Mouse (Mus musculus) T-helper 17 cell (primary cell): Measurements from ENCODE around the gene Hibadh.

Source experiments
- in situ Hi-C, 2 experiments: fragments of 300-600 bp; cut with MboI, MseI; formaldehyde crosslinking; loops; 1 replicate in 1 of 2; 2 replicates in 1 of 2; pipeline ENCODE4 v1.15.1; 2025; ENCODE audit warnings: high pct_unique_total_duplicates in 2 of 2

The Hibadh gene

GRCm38 (mm10) chr6:52639546-52640223, 504 bp downstream of the Hibadh start:
- in situ Hi-C loops = no loop called here

- in situ Hi-C loops = no loop called here
Observed at GRCm38 (mm10) chr6:52638471-52639185, 1.6 kb downstream of the Hibadh start.

GRCm38 (mm10) chr6:52637337-52637736, 2.9 kb downstream of the Hibadh start:
- in situ Hi-C loops = no loop called here

DNA sequence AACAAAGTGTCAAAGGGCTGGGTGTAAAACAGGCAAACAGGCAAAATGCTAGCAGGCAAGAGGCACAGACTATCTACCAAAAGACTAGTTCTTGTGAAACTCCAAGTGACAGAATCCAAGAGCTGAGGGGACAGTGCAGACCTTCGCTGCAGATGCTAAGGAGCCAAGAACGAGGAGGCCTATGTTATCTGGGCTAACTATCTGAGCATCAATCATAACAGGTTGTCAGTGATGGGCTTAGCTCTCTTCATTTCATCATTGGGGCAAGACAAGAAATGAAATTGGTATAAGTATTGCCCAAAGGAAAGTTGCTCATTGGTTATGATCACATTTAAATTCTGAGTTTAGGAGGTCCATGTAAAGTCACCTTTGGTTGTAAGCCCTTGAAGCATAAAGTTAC, 4.8 kb downstream of the Hibadh start:
- in situ Hi-C loops = no loop called here

DNA sequence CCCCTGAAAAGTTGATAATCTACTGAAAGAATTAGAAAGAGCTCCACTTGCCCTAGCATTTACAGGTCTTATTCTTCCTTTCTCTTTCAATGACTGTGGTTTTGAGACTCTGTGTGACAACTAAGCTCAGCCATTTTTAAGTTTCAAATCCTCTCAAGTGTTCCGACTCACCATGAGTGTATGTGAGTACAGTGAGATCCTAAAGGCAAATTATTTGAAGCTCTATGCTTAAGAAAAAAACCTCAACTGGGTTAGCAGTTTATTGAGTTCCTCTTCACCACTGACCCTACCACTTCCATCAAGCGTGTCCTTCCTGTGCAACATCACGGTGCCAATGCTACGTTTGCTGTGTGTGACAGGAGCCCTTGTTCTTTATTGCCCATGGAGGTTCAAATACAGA, 9.6 kb downstream of the Hibadh start:
- in situ Hi-C loops = no loop called here

DNA sequence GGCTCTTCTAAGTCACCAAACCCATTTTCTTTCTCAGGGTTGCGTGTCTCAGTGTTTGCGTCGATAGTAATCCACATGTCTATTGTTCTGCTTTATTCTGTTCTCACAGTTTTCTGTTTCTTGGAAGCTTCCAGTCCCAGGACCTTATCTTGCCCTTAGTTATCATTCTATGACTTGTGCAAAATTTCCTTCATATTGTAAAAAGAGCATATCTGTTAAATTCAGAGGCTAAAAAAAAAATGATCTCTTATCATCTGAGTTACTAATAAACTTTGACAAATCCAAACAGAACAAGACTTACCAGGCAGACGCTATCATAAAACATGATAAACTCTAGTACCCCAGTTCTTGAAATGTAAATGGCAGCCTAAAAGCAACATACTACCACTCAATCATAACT, 11.0 kb downstream of the Hibadh start:
- in situ Hi-C loops = no loop called here

- in situ Hi-C loops = no loop called here
Observed at GRCm38 (mm10) chr6:52626735-52627134, 13.5 kb downstream of the Hibadh start.

- in situ Hi-C loops = no loop called here
Observed at GRCm38 (mm10) chr6:52623741-52624140, 16.4 kb downstream of the Hibadh start.

DNA sequence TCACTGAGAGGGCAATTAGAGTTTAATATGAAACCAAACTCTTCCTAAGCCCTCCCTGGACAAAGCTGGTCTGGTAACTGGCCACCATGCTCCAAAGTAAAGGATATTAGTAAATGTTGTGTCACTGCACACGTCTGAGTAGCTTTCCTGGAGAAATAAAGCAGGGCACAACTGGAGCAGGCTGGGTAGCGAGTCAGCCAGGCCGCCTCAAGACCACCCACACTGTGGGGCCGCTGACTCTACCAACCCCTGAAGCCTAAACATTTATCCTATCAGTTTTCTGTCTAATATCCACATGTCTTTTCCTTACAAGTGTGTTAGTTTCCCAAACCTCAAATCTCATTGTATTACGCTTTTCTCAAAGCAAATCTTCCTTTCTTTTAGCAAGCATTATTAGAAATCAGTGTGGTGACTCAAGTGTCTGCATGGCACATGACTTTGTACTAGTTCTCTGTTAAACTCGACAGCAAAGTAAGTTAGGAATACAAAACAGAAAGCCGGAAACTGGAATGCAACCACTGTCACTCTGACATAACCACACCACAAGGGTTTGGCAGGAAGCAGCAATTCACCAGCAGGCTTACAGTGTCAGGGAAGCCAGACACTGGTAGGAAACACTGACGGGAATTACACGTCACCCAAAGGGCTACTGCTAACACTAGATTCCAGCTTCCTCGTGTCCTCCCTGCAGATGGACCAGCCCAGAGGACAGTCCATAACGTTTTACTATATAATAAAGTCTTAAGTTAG, 18.3 kb downstream of the Hibadh start:
- in situ Hi-C loops = no loop called here

- in situ Hi-C loops = no loop called here
Observed at GRCm38 (mm10) chr6:52620090-52620489, 20.1 kb downstream of the Hibadh start.

DNA sequence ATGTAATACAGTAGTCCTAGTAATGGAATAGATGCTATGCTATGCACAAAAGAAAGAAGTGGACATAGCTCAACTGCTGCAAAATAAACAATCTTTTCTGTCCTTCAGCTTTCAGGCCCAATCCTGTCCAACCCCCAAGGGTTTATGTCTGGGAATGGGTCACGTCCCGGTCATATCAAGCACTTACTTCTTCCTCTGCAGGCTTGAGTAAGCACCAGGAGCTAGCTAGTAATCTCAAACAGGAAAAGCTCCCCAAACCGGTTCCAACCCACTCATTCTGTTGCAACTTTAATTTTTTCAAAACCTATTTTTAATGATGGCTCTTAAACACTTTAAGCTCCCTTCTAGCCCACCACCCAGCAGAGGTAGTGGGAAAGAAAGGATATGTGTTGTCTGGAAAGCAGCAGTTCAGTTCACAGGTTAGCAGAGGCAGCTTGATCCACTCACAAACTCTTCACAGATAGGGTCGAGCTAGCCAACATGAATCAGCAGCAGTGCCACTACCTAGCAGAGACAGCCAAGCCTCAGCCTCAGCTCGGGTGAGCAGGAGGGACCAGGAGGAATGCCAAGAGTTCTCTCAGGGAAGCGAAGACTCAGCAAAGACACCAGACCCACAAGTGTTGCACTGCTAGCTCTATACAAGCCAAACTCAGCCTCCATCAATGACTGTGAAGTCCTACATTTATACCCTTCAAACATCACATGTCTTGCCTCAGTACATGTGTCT, 30.4 kb downstream of the Hibadh start:
- in situ Hi-C loops = no loop called here

DNA sequence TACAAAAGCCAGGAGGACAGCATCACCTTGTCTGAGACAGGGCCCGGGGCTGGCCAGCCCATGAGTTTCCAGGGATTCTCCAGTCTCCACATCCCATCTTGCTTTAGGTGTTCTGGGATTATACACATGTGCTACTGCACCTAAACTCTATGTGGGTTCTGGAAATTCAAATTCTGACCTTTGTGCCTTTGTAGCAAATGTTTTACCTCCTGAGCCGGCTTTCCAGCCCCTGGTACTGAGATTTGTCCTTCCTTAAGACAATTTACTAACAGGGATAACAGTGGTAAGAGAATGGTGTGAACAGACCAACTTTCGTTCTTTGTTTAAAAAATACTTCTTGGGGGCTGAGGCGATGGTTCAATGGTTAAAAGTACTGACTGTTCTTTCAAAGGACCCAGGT, 32.1 kb downstream of the Hibadh start:
- in situ Hi-C loops = no loop called here

GRCm38 (mm10) chr6:52606746-52607347, 33.3 kb downstream of the Hibadh start:
- in situ Hi-C loops = no loop called here

DNA sequence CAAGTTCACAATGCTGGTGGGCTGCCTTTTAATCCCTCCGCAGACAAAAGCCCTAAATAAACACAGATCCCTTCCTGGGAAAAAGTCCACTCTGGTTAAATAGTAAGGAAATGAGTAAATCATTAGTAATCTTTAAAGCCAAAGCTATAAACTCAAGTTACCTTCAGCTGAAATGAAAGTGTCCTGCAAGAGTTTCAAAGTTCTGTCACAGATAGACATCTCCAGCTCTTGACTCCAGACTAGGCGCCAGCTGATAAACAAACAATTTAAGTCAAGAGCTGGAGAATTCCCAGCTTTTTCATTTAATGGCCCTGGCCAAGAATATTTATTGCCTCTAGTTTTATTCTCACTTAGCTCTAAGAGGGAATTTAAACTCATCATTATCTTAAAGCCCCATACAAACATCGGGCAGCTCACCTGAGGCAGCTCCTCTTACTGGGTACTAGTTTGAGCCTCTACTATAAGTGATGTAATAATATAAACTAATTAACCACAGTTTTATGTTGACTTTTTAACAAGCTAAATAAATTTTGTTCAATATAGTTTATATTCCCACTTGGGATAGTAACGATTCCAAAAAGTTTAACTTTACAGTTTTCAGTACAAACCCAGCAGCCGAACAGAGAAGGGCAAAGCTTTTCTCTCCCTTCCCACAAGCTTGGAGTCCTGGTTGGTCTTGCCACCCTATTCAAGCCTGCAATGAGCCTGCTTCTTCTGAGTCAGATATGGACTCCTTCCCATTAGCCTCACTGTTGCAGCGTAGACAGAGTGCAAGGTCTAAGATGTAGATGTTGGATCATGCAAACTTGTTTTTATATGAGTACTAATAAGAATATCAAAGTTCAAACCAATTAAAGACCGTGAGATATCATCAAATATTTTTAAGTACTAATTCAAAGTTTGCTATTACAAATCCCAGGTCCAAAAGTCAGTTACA, 38.2 kb downstream of the Hibadh start:
- in situ Hi-C loops = no loop called here

DNA sequence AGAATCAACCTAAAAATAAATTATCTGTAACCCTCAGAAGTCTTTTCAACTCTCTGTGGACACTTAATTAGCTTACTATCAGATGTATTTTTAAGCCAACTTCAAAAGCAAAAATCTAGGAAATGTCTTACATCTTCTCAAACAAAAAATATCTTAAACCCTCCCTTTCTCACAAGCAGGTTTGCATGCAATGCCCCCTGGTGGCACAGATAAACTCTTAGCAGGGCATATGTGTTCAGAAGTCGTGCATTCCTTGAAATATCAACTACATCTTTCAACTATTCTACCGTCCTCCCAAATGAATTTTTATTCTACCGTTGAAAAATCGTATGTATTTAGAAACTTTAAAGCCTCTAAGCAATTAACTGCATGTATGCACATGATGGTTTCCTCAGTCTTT, 39.1 kb downstream of the Hibadh start:
- in situ Hi-C loops = no loop called here

- in situ Hi-C loops = loop anchor here in 1 of 2 experiments (5.0 to 25.0 kb wide), 2 partner anchors 332 to 863 kb away; partner anchors contain the start of gene Hoxa13
Observed at GRCm38 (mm10) chr6:52594752-52595151, 45.4 kb downstream of the Hibadh start.

- in situ Hi-C loops = loop anchor here in 1 of 2 experiments (25.0 kb wide), 1 partner anchor 324 kb away; the partner anchor contains the start of gene Hoxa13
Observed at GRCm38 (mm10) chr6:52586564-52586963, 53.6 kb downstream of the Hibadh start.

DNA sequence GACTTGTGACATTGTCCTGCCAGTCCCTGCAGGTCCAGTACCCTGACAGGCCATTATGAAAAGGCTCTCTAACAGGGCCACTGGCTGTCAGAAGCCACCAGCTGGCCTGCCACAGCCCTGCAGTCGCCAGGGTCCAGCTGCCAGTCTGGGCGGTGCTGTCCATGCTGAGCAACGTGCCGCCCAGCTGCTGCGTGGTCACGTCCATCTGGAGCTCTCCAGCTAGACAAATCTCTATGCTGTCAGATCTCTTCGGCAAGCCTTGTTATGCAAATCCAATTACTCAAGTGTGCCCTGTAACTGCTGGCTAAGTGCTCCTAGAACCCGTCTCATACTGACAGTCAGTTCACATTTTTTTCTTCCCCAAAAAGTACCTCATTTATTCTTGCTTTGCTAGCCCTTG, 55.8 kb downstream of the Hibadh start:
- in situ Hi-C loops = loop anchor here in 1 of 2 experiments (25.0 kb wide), 1 partner anchor 322 kb away; the partner anchor contains the start of gene Hoxa13

DNA sequence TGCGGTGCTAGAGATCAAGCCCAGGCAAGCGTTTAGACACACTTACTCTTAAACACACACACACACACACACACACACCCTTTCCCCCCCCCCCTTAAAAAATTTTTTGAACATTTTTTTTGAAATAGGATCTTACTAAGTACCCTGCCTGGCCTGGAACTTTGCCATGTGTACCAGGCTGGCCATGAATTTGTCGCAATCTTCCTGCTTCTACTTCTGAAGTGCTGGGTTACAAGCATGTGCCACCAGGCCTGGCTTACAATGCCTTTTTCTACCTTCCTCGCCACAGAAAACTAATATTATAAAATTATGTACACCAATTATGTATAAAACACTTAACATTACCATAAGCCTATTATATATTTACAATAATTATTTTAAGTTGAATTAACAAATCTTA, 59.1 kb downstream of the Hibadh start:
- in situ Hi-C loops = loop anchor here in 1 of 2 experiments (25.0 kb wide), 1 partner anchor 319 kb away; the partner anchor contains the start of gene Hoxa13

DNA sequence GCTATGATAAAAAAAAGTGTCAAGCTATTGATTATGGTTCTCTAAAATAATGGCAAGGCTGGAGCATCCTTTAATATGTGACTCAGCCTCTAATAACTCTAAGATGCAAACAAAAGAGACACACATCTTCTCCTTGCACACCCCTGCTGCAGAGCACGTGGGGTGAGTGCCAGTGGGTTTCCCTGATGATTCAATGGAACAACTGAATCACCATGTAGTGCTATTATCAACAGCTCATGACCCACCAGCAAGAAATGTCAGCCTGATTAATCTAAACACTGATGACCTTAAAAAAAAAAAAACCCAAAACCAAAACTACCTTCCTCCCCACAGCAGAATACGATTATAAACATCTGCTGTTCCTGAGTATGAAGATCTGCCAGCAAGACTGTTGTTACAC, 61.9 kb downstream of the Hibadh start:
- in situ Hi-C loops = loop anchor here in 1 of 2 experiments (25.0 kb wide), 1 partner anchor 316 kb away; the partner anchor contains the start of gene Hoxa13
